Mouse (Mus musculus) thymus, adult 2 months (tissue): ENCODE data around the gene Mdfi.

Source experiments
- CTCF ChIP-seq: fragments of 200-500 bp; IDR thresholded peaks from 2 replicates; pipeline ENCODE4 v1.5.1; 2012; ENCODE audit warnings: mild to moderate bottlenecking, control low read depth, low read length, moderate library complexity, borderline replicate concordance; ENCODE audit not compliant: control insufficient read depth, poor library complexity, insufficient read depth; ENCODE audit errors: extremely low read depth
- POLR2A ChIP-seq: fragments of 200-500 bp; IDR thresholded peaks from 2 replicates; pipeline ENCODE4 v1.6.1; 2012; ENCODE audit warnings: mild to moderate bottlenecking, low read length, control low read depth, moderate library complexity; ENCODE audit not compliant: control insufficient read depth, poor library complexity, insufficient read depth; ENCODE audit errors: extremely low read depth

DNA sequence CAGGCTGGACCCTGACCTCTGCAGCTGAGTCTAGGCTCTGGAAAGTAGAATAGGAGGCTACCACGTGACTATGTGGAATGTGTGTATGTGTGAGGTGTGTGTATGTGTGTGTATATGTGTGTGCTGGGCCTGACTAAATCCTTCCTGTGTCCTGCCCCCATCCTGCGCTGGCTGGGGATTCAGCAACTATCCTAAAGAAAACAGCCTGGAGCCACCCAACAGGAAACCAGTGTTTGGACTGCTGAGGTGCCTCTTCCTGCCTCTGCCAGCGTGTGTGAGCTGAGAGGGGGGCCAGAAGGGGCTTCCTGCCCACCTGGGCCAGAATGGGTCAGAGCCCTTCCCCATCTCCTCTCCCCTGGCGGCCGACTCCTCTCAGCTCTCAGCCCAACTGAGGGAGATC is 20.9 kb downstream of the Mdfi start:
- no peak for TF ChIP-seq CTCF
- no peak for TF ChIP-seq POLR2A
